Mouse (Mus musculus) myocyte (in vitro differentiated cells): ENCODE results near the gene Tshz2.

Experiments used
- CEBPB ChIP-seq: IDR thresholded peaks from 2 replicates; pipeline ENCODE4 v1.6.1; 2011; ENCODE audit warnings: mild to moderate bottlenecking, moderate library complexity; ENCODE audit not compliant: poor library complexity, insufficient read depth, severe bottlenecking
- E2F4 ChIP-seq: IDR thresholded peaks from one replicate; pipeline ENCODE4 v1.6.1; 2011; ENCODE audit warnings: mild to moderate bottlenecking, control low read depth, moderate library complexity; ENCODE audit not compliant: insufficient read depth
- MAX ChIP-seq: IDR thresholded peaks from one replicate; pipeline ENCODE4 v1.6.1; 2011; ENCODE audit warnings: low read depth, mild to moderate bottlenecking, control low read depth
- MYOG ChIP-seq, 3 experiments: IDR thresholded peaks; one replicate each; pipeline ENCODE4 v1.6.1; 2011; ENCODE audit warnings: control low read depth in 2 of 3, low read depth in 2 of 3, mild to moderate bottlenecking in 2 of 3; ENCODE audit not compliant: insufficient read length in 2 of 3, control insufficient read depth in 1 of 3, insufficient read depth in 1 of 3
- POLR2A ChIP-seq: IDR thresholded peaks from one replicate; pipeline ENCODE4 v1.6.1; 2011; ENCODE audit warnings: low read depth, mild to moderate bottlenecking, control low read depth, moderate library complexity; ENCODE audit not compliant: insufficient read length
- TCF12 ChIP-seq: IDR thresholded peaks from one replicate; pipeline ENCODE4 v1.6.1; 2011; ENCODE audit warnings: mild to moderate bottlenecking, control low read depth; ENCODE audit not compliant: poor library complexity, insufficient read depth, severe bottlenecking
- USF1 ChIP-seq: IDR thresholded peaks from one replicate; pipeline ENCODE4 v1.6.1; 2011; ENCODE audit warnings: low read depth, mild to moderate bottlenecking, control low read depth, moderate library complexity

DNA sequence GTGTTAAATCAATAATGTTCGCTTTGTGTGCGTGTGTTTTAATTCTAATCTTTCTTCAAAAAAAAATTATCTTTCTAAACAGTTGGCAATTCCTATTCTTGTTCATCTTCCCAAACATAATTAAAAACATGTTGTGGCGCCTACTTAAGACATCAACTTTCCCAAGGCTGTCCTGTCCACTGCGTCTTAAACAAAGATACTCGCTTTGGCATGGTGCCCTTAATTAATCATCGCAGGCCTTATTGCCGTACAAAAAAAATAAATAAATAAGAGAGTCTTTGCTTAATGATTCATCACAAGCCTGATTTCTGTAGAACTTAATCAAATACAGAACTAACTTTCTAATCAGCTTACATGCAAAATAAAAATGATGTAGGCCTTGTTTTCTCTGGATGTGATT lies 385.1 kb downstream of the Tshz2 start:
- TF ChIP-seq USF1 = no peak
- no peak for TF ChIP-seq MYOG (IDR thresholded peaks at IDR 0.05; ENCODE audit: control insufficient read depth in 1 of 3, insufficient read depth in 1 of 3, insufficient read length in 2 of 3, low read depth in 2 of 3)
- no peak for TF ChIP-seq TCF12
- TF ChIP-seq POLR2A = no peak
- no peak for TF ChIP-seq MAX
- no peak for TF ChIP-seq E2F4
- TF ChIP-seq CEBPB = no peak
